Mouse (Mus musculus) embryonic facial prominence, embryonic 13.5 days (tissue): ENCODE results near the gene Olfr543. TPM values are rescaled to one million over a fixed set of nuclear protein-coding genes. Genes with fewer than 3 reads are reported as not detected.

Experiments
- ATAC-seq: fragments of 200-750 bp; cut with Nextera tagmentation; 2 replicates; pipeline ENCODE4 v1.8.0; 2017; ENCODE audit warnings: low read depth; ENCODE audit not compliant: insufficient number of reproducible peaks, insufficient read depth, low FRiP score, low TSS enrichment
- H3K27ac ChIP-seq: fragments of 300-500 bp; sonication (generic); 2 replicates; pipeline ENCODE4 v1.5.1; 2015; ENCODE audit warnings: moderate library complexity, mild to moderate bottlenecking, inconsistent platforms
- H3K27me3 ChIP-seq: fragments of 300-500 bp; sonication (generic); 2 replicates; pipeline ENCODE4 v1.6.1; 2015; ENCODE audit warnings: mild to moderate bottlenecking, inconsistent platforms
- H3K36me3 ChIP-seq: fragments of 300-500 bp; sonication (generic); 2 replicates; pipeline ENCODE4 v1.6.1; 2015; ENCODE audit warnings: mild to moderate bottlenecking, inconsistent platforms
- H3K4me1 ChIP-seq: fragments of 300-500 bp; sonication (generic); 2 replicates; pipeline ENCODE4 v1.6.1; 2015; ENCODE audit warnings: inconsistent platforms
- H3K4me2 ChIP-seq: fragments of 300-500 bp; sonication (generic); 2 replicates; pipeline ENCODE4 v1.6.1; 2015; ENCODE audit warnings: moderate library complexity, mild to moderate bottlenecking, inconsistent platforms
- H3K4me3 ChIP-seq: fragments of 300-500 bp; sonication (generic); 2 replicates; pipeline ENCODE4 v1.5.1; 2015; ENCODE audit warnings: mild to moderate bottlenecking, inconsistent platforms
- H3K9ac ChIP-seq: fragments of 300-500 bp; sonication (generic); 2 replicates; pipeline ENCODE4 v1.6.1; 2015; ENCODE audit warnings: mild to moderate bottlenecking, inconsistent platforms
- H3K9me3 ChIP-seq: fragments of 300-500 bp; sonication (generic); 2 replicates; pipeline ENCODE4 v1.6.1; 2016; ENCODE audit warnings: inconsistent platforms
- WGBS: fragments of 180-500 bp; shearing (Covaris S2); methylation state at CpG from one replicate; pipeline ENCODE4 v1.1.7; 2015; ENCODE audit warnings: mixed read lengths; 5-methylcytosine and 5-hydroxymethylcytosine counted together
- polyA plus RNA-seq: library from polyadenylated mRNA; unstranded; fragments of >200 nt; fragmentation: Nextera tagmentation; extraction: Ambion mirVana; gene quantifications from 2 replicates; pipeline ENCODE4 v1.2.1, GENCODE M21; 2015

Olfr543 gene
- polyA plus RNA-seq, 1 experiment from 2014 or later, result 0.32 TPM

- Histone ChIP-seq H3K9me3 (no peaks in the 10 kb centered on the region), H3K27me3 (no peaks in the 10 kb centered on the region), H3K4me3 (no peak overlapping the region), H3K9ac (no peak overlapping the region), H3K4me1 (no peaks in the 10 kb centered on the region), H3K27ac (no peak overlapping the region), H3K36me3 (peaks cover 17% of the 10 kb centered on the region), H3K4me2 (no peak overlapping the region)
- 66% methylated on average over 5 of the region's 5 CpGs for WGBS
- no peak for ATAC-seq
Measured at GRCm38 (mm10) chr7:102472675-102473074, 8.8 kb downstream of the Olfr543 start.

DNA sequence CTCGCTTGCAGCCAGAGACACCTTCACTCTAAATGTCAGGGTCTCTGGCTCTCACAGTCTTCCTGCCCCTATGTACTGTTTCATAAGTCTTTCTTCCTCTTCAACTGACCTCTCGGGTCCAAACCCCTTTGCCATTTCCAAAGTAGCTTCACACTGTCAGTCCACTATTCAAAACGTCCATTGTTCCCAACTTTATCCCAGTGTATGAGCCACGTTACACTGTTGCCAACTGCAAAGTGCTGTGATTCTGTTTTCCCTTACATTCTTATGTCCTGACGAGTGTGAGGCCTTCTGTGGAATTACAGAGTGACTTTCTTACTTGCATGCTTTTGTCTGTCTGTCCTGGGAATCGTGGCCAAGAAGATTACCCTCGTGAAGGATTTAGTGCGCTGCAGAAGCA is 13.9 kb downstream of the Olfr543 start:
- no peaks in the 10 kb centered on the region for H3K27me3 ChIP-seq
- ATAC-seq, result no peak
- no peaks in the 10 kb centered on the region for H3K9me3 ChIP-seq
- H3K4me3 ChIP-seq, result no peak overlapping the region
- no peak overlapping the region for H3K4me2 ChIP-seq
- no peak overlapping the region for H3K27ac ChIP-seq
- no peak overlapping the region for H3K9ac ChIP-seq
- H3K4me1 ChIP-seq, result no peaks in the 10 kb centered on the region
- H3K36me3 ChIP-seq, result peaks cover 66% of the 10 kb centered on the region
- 86% methylated on average over 8 of the region's 8 CpGs for WGBS

DNA sequence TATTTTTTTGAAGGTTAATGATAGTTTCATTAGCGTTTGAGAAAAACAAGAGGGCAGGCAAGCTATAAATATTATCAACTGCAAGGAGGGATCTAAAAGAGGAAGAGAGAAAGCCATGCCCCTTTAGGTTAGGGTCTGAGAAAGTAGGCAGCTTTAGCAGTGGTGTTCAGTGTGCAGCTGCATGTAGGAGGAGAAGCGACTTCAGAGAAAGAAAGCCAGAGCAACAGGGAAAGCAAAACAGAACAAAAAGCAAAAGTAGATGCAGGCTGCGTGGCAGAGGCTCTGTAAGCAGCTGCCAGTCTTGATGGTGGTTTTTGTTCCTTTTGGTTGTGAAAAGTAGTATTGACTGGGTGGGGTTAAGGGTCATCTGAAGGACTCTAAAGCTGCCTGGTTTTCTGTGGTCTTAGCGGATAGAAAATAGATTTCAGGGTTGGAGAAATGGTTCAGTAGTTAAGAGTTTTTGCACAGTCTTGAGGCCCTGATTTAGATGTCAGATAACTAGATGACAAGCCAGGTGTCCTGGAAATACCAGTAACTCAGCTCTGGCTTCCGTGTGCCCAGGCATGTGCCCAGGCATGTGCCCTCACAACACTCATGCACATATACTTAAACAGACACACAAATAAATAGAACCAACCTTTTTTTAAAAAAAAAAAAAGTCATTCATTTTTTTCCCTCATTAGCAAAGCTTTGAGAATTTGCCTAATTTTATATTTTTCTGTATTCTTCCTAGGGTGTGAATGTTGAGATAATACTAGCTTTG is 22.7 kb downstream of the Olfr543 start:
- 85% methylated on average over 5 of the region's 5 CpGs for WGBS
- Histone ChIP-seq H3K9ac (no peak overlapping the region), H3K27ac (no peak overlapping the region), H3K4me1 (no peaks in the 10 kb centered on the region), H3K9me3 (no peaks in the 10 kb centered on the region), H3K27me3 (no peaks in the 10 kb centered on the region), H3K4me3 (no peak overlapping the region), H3K4me2 (no peak overlapping the region), H3K36me3 (peaks cover 94% of the 10 kb centered on the region)
- no peak for ATAC-seq

DNA sequence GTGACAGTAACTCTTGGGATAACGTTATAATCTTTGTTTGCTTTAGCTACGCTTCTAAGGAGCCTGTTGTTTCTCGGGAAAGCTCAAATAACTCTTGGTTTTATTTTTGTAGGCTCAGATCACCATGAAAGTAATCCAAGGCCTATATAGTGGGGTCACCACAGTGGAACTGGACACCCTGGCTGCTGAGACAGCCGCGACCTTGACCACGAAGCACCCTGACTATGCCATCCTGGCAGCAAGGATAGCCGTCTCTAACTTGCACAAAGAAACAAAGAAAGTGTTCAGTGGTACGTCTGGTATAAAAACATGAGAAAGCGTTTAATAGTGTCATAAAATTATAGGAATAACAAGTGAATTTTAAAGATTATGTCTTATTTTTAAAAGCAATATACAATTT is 35.0 kb downstream of the Olfr543 start:
- H3K4me1 ChIP-seq, result peaks cover 19% of the 10 kb centered on the region
- H3K4me3 ChIP-seq, result no peak overlapping the region
- H3K9me3 ChIP-seq, result no peaks in the 10 kb centered on the region
- WGBS, result 89% methylated on average over 9 of the region's 9 CpGs
- H3K27ac ChIP-seq, result no peak overlapping the region
- no peak for ATAC-seq
- no peak overlapping the region for H3K4me2 ChIP-seq
- H3K36me3 ChIP-seq, result peaks cover 65% of the 10 kb centered on the region
- H3K9ac ChIP-seq, result no peak overlapping the region
- no peaks in the 10 kb centered on the region for H3K27me3 ChIP-seq

GRCm38 (mm10) chr7:102444301-102444700 is 37.2 kb downstream of the Olfr543 start:
- 78% methylated on average over 2 of the region's 2 CpGs for WGBS
- Histone ChIP-seq H3K4me2 (peak overlapping the region; percentile 20; the same call in 1 of the 2 replicates), H3K9ac (no peak overlapping the region), H3K4me3 (no peak overlapping the region), H3K27ac (no peak overlapping the region), H3K4me1 (peaks cover 19% of the 10 kb centered on the region), H3K9me3 (no peaks in the 10 kb centered on the region), H3K27me3 (peaks cover under 1% of the 10 kb centered on the region; the same call in 1 of the 2 replicates), H3K36me3 (peaks cover 44% of the 10 kb centered on the region)
- ATAC-seq, result no peak

GRCm38 (mm10) chr7:102442432-102442831 is 39.0 kb downstream of the Olfr543 start:
- peaks cover 19% of the 10 kb centered on the region for H3K4me1 ChIP-seq
- under 1% methylated on average over 4 of the region's 4 CpGs for WGBS
- H3K27me3 ChIP-seq, result peaks cover 6% of the 10 kb centered on the region; the same call in 1 of the 2 replicates
- peak overlapping the region; percentile 92 for H3K9ac ChIP-seq
- peak overlapping the region; percentile 65 for H3K4me2 ChIP-seq
- H3K4me3 ChIP-seq, result peak overlapping the region; percentile 80
- H3K27ac ChIP-seq, result peak overlapping the region; percentile 90; the same call in 1 of the 2 replicates
- peaks cover 30% of the 10 kb centered on the region for H3K36me3 ChIP-seq
- ATAC-seq, result no peak
- no peaks in the 10 kb centered on the region for H3K9me3 ChIP-seq

- peak within 1 kb of the TSS; percentile 80 for H3K4me3 ChIP-seq
- peak; percentile 98 for ATAC-seq
- peak within 1 kb of the TSS; percentile 90 for H3K27ac ChIP-seq
- H3K9me3 ChIP-seq, result no peaks in the 10 kb centered on the region
- peaks cover 24% of the 10 kb centered on the region for H3K36me3 ChIP-seq
- peak within 1 kb of the TSS; percentile 92 for H3K9ac ChIP-seq
- peaks cover 19% of the 10 kb centered on the region for H3K4me1 ChIP-seq
- WGBS, result under 1% methylated on average over 56 of the region's 56 CpGs
- H3K4me2 ChIP-seq, result peak within 1 kb of the TSS; percentile 65
- H3K27me3 ChIP-seq, result peaks cover 6% of the 10 kb centered on the region; the same call in 1 of the 2 replicates
Measured at GRCm38 (mm10) chr7:102441657-102442391, 39.7 kb downstream of the Olfr543 start, which contains the start of gene Rrm1. Gene Rrm1 (plus strand): TSS chr7:102441695.

- Histone ChIP-seq H3K4me1 (peaks cover 19% of the 10 kb centered on the region), H3K4me2 (peak overlapping the region; percentile 65), H3K4me3 (peak overlapping the region; percentile 80), H3K36me3 (peaks cover 17% of the 10 kb centered on the region), H3K27ac (peak overlapping the region; percentile 90; the same call in 1 of the 2 replicates), H3K9ac (no peak overlapping the region), H3K9me3 (no peaks in the 10 kb centered on the region), H3K27me3 (peaks cover 6% of the 10 kb centered on the region; the same call in 1 of the 2 replicates)
- ATAC-seq, result no peak
- 53% methylated on average over 15 of the region's 15 CpGs for WGBS
Measured at GRCm38 (mm10) chr7:102440822-102441656, 40.4 kb downstream of the Olfr543 start.

DNA sequence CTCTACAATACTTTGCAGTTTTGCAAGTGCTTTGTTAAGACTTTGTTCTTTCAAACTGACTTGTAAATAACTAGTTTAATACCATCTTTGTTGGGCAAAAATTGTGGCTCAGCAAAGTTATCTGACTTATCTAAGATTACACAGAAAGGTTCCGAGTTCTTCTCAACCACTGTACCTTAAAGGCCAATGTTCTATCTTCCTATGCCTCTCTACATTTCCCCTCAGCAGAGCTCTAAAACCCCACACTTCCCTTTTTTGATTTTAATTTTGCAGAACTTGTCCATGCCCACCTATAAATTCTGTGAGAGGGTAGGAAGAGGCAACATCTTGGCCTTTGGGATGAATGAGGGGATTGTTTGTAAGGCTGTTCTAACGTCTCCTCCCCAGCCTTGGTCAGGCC is 47.1 kb downstream of the Olfr543 start:
- H3K4me1 ChIP-seq, result no peaks in the 10 kb centered on the region
- no peaks in the 10 kb centered on the region for H3K9me3 ChIP-seq
- WGBS, result 66% methylated on average over 2 of the region's 2 CpGs
- no peak for ATAC-seq
- H3K4me2 ChIP-seq, result no peak overlapping the region
- H3K9ac ChIP-seq, result no peak overlapping the region
- peaks cover 6% of the 10 kb centered on the region; the same call in 1 of the 2 replicates for H3K27me3 ChIP-seq
- no peak overlapping the region for H3K4me3 ChIP-seq
- no peak overlapping the region for H3K27ac ChIP-seq
- H3K36me3 ChIP-seq, result peaks cover 15% of the 10 kb centered on the region
